Mouse (Mus musculus): Measurements from ENCODE around the gene Polr2j. TPM values are rescaled to one million over a fixed set of nuclear protein-coding genes. Genes with fewer than 3 reads are reported as not detected.

Polr2j gene
- polyA plus RNA-seq, 1 experiment from 2014 or later: 236 TPM

- WGBS: 90% methylated on average over 3 of the region's 3 CpGs
- Histone ChIP-seq H3K27ac (ENCODE audit: low read depth, low read length) (no peak overlapping the region), H3K4me3 (ENCODE audit: low read depth, low read length) (no peak overlapping the region), H3K9me3 (ENCODE audit: control insufficient read depth, low read length) (no peaks in the 10 kb centered on the region), H3K4me2 (ENCODE audit: low read depth) (no peak overlapping the region), H3K4me1 (ENCODE audit: control insufficient read depth, insufficient read depth, low read length) (peaks cover 8% of the 10 kb centered on the region; the same call in 1 of the 2 replicates), H3K9ac (ENCODE audit: low read length) (no peak overlapping the region), H3K36me3 (ENCODE audit: control insufficient read depth, insufficient read depth, low read length) (no peaks in the 10 kb centered on the region), H3K27me3 (ENCODE audit: control insufficient read depth, insufficient read depth, low read length) (no peaks in the 10 kb centered on the region)
- DNase-seq (ENCODE audit: low spot score): no peak
- no peak for ATAC-seq (ENCODE audit: insufficient read depth, low FRiP score, low TSS enrichment)
Observed at GRCm38 (mm10) chr5:136168071-136168470, 51.6 kb downstream of the Polr2j start.

GRCm38 (mm10) chr5:136169626-136170511 lies 53.4 kb downstream of the Polr2j start:
- Histone ChIP-seq H3K27me3 (ENCODE audit: control insufficient read depth, insufficient read depth, low read length) (no peaks in the 10 kb centered on the region), H3K9me3 (ENCODE audit: control insufficient read depth, low read length) (no peaks in the 10 kb centered on the region), H3K9ac (ENCODE audit: low read length) (peak overlapping the region; percentile 63), H3K4me1 (ENCODE audit: control insufficient read depth, insufficient read depth, low read length) (peaks cover 8% of the 10 kb centered on the region; the same call in 1 of the 2 replicates), H3K36me3 (ENCODE audit: control insufficient read depth, insufficient read depth, low read length) (no peaks in the 10 kb centered on the region), H3K4me2 (ENCODE audit: low read depth) (peak overlapping the region; percentile 90), H3K27ac (ENCODE audit: low read depth, low read length) (peak overlapping the region; percentile 27; the same call in 1 of the 2 replicates), H3K4me3 (ENCODE audit: low read depth, low read length) (peak overlapping the region; percentile 53)
- peak; percentile 67 for ATAC-seq (ENCODE audit: insufficient read depth, low FRiP score, low TSS enrichment)
- DNase-seq (ENCODE audit: low spot score): peak; percentile 58
- WGBS: 18% methylated on average over 15 of the region's 15 CpGs

- Histone ChIP-seq H3K4me3 (ENCODE audit: low read depth, low read length) (peak within 1 kb of the TSS; percentile 53), H3K4me1 (ENCODE audit: control insufficient read depth, insufficient read depth, low read length) (peaks cover 8% of the 10 kb centered on the region; the same call in 1 of the 2 replicates), H3K27me3 (ENCODE audit: control insufficient read depth, insufficient read depth, low read length) (no peaks in the 10 kb centered on the region), H3K9ac (ENCODE audit: low read length) (peak within 1 kb of the TSS; percentile 63), H3K27ac (ENCODE audit: low read depth, low read length) (peak within 1 kb of the TSS; percentile 27; the same call in 1 of the 2 replicates), H3K36me3 (ENCODE audit: control insufficient read depth, insufficient read depth, low read length) (no peaks in the 10 kb centered on the region), H3K4me2 (ENCODE audit: low read depth) (peak within 1 kb of the TSS; percentile 90), H3K9me3 (ENCODE audit: control insufficient read depth, low read length) (no peaks in the 10 kb centered on the region)
- DNase-seq (ENCODE audit: low spot score): peak; percentile 87
- WGBS: 8% methylated on average over 42 of the region's 49 CpGs
- ATAC-seq (ENCODE audit: insufficient read depth, low FRiP score, low TSS enrichment): peak; percentile 88
Observed at GRCm38 (mm10) chr5:136170512-136171362, 54.3 kb downstream of the Polr2j start, which contains the start of gene Orai2. TSS of gene Orai2 (minus strand) at chr5:136170713.

- Histone ChIP-seq H3K27me3 (ENCODE audit: control insufficient read depth, insufficient read depth, low read length) (no peaks in the 10 kb centered on the region), H3K4me3 (ENCODE audit: low read depth, low read length) (peak overlapping the region; percentile 53; the same call in 1 of the 2 replicates), H3K9me3 (ENCODE audit: control insufficient read depth, low read length) (no peaks in the 10 kb centered on the region), H3K36me3 (ENCODE audit: control insufficient read depth, insufficient read depth, low read length) (no peaks in the 10 kb centered on the region), H3K4me1 (ENCODE audit: control insufficient read depth, insufficient read depth, low read length) (peaks cover 8% of the 10 kb centered on the region; the same call in 1 of the 2 replicates), H3K9ac (ENCODE audit: low read length) (peak overlapping the region; percentile 63; the same call in 1 of the 2 replicates), H3K4me2 (ENCODE audit: low read depth) (peak overlapping the region; percentile 90), H3K27ac (ENCODE audit: low read depth, low read length) (no peak overlapping the region)
- WGBS: 42% methylated on average over 17 of the region's 17 CpGs
- DNase-seq (ENCODE audit: low spot score) (no peak), ATAC-seq (ENCODE audit: insufficient read depth, low FRiP score, low TSS enrichment) (no peak)
Observed at GRCm38 (mm10) chr5:136171363-136172341, 55.2 kb downstream of the Polr2j start.

Small RNAs within 50 kb of the gene (microRNA-seq; reads per million reads assigned to microRNA genes)
- not detected for gene Mir7035

Other genes starting within 250 kb of the Polr2j start
- 28.9 and 30.5 TPM in 2 replicates for gene Hspb1, start 228.7 kb upstream of the Polr2j start, polyA plus RNA-seq (2014; fragmentation: Nextera tagmentation; extraction: Ambion mirVana)
- gene Ywhag, start 182.0 kb upstream of the Polr2j start, polyA plus RNA-seq (2014; fragmentation: Nextera tagmentation; extraction: Ambion mirVana): 191 and 196 TPM in 2 replicates
- gene Ssc4d, start 142.1 kb upstream of the Polr2j start, polyA plus RNA-seq (2014; fragmentation: Nextera tagmentation; extraction: Ambion mirVana): 1.8 TPM in 2 replicates
- not detected in 2 replicates for gene Zp3, start 136.5 kb upstream of the Polr2j start, polyA plus RNA-seq (2014; fragmentation: Nextera tagmentation; extraction: Ambion mirVana)
- 31.4 and 31.8 TPM in 2 replicates for gene Dtx2, start 121.8 kb upstream of the Polr2j start, polyA plus RNA-seq (2014; fragmentation: Nextera tagmentation; extraction: Ambion mirVana)
- 0.31 and 0.47 TPM in 2 replicates for gene Upk3b, start 78.1 kb upstream of the Polr2j start, polyA plus RNA-seq (2014; fragmentation: Nextera tagmentation; extraction: Ambion mirVana)
- 3.1 and 4.4 TPM in 2 replicates for gene Upk3bl, start 62.1 kb upstream of the Polr2j start, polyA plus RNA-seq (2014; fragmentation: Nextera tagmentation; extraction: Ambion mirVana)
- gene Rasa4, start 32.7 kb upstream of the Polr2j start, polyA plus RNA-seq (2014; fragmentation: Nextera tagmentation; extraction: Ambion mirVana): 4.7 and 4.9 TPM in 2 replicates
- gene Lrwd1, start 19.4 kb downstream of the Polr2j start, polyA plus RNA-seq (2014; fragmentation: Nextera tagmentation; extraction: Ambion mirVana): 40.5 and 45.3 TPM in 2 replicates
- gene Alkbh4, start 19.5 kb downstream of the Polr2j start, polyA plus RNA-seq (2014; fragmentation: Nextera tagmentation; extraction: Ambion mirVana): 21.1 and 25.9 TPM in 2 replicates
- 7.6 and 10.6 TPM in 2 replicates for gene Orai2, start 54.1 kb downstream of the Polr2j start, polyA plus RNA-seq (2014; fragmentation: Nextera tagmentation; extraction: Ambion mirVana)
- gene Prkrip1, start 82.3 kb downstream of the Polr2j start, polyA plus RNA-seq (2014; fragmentation: Nextera tagmentation; extraction: Ambion mirVana): 76.5 and 76.8 TPM in 2 replicates
- gene Sh2b2, start 129.9 kb downstream of the Polr2j start, polyA plus RNA-seq (2014; fragmentation: Nextera tagmentation; extraction: Ambion mirVana): 16.3 and 17.3 TPM in 2 replicates

All from neural tube, embryonic 11.5 days (tissue).